Mouse (Mus musculus): Measurements from ENCODE around the gene Col5a1. TPM values are rescaled to one million over a fixed set of nuclear protein-coding genes. Genes with fewer than 3 reads are reported as not detected.

The Col5a1 gene
- polyA plus RNA-seq, 1 experiment from 2014 or later: 15.4 TPM

DNA sequence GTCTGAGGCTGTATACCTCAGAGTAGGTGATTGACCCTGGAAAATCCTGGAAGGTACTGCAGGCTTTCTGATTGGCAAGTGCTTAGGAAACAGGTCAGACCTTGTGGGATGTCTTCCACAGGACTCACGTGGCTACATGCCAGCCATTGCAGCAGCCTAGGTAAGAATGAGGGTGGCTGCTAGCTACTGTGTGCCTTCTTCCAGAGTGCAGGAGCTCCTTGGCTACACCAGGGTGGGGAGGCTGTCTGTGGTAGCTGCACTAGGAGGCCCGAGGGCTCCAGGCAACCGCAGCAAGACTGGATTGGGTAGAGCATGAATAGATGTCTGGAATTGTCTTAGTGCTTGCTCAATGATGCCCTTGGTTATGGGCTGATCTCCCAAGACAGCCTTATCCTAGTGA, 38.2 kb downstream of the Col5a1 start:
- Histone ChIP-seq H3K4me3 (no peak overlapping the region), H3K27me3 (replicated peaks) (0 out of 2 replicates have a peak, but pooled peaks cover 6% of the 10 kb centered on the region), H3K9me3 (replicated peaks) (no peaks in the 10 kb centered on the region), H3K4me2 (no peak overlapping the region), H3K36me3 (no peaks in the 10 kb centered on the region), H3K4me1 (no peaks in the 10 kb centered on the region), H3K9ac (no peak overlapping the region), H3K27ac (no peak overlapping the region)
- no peak for ATAC-seq
- 68% methylated on average over 3 of the region's 3 CpGs for WGBS (ENCODE audit: insufficient replicate concordance)

DNA sequence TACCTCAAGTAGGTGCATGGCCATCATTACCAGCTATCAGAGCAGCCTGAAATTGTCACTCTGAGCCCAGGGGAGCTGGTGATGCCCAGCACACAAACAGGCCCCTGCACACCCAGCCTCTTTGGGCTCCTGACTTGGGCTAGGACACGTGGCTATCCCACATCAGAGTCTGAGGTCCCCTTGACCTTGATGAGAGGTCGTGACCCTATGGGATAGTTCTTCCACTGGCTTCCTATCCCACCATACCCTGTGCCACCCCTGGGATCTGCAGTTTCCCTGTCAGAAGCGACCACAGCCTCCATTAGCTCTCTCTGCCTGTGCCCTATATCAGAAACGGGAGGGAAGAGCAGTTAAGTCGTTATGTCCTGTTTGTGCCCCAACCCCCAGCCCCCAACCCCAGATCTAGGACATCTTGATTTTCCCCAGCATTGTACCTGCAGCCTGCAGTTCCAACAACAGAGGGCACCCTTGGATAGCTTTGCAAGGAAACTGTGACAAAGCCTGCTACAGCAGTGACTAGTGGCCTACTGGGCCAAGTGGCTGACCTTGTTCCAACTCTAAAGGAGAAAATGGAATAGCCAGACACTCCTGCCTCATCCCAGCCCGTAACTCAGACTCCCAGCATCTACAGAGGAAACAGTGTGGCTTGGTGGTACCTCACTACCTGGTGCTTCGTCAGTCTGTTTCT, 40.4 kb downstream of the Col5a1 start:
- ATAC-seq: no peak
- H3K27me3 ChIP-seq (replicated peaks): no peaks in the 10 kb centered on the region
- no peaks in the 10 kb centered on the region for H3K36me3 ChIP-seq
- no peak overlapping the region for H3K4me3 ChIP-seq
- no peak overlapping the region for H3K27ac ChIP-seq
- H3K4me1 ChIP-seq: no peaks in the 10 kb centered on the region
- no peaks in the 10 kb centered on the region for H3K9me3 ChIP-seq (replicated peaks)
- H3K4me2 ChIP-seq: no peak overlapping the region
- WGBS (ENCODE audit: insufficient replicate concordance): 32% methylated on average over 7 of the region's 7 CpGs
- no peak overlapping the region for H3K9ac ChIP-seq

DNA sequence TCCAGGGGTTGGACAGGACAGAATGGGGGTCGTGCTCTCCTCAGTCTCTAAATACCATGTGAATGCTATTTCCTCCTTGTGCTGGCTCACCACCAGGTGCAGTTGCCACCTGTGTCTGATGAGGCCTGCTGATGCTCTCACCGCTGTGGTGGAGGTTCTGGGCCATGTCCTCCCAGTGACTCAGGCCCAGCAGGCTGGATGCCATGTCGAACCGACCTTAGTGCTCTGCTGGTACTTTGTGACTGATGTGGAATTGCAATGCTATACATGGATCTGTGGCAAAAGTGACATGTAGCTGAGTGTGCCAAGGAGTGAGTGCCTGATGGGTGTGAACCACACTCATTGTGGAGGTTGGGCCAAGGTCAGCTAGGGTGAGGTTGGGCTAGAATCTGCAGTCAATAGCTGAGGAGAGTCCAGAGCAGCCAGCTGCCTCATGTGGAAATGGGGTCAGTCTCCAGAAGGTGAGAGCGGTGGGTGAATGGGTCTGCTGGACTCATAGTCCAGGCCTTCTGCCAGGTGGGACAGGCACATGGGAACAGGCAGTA, 44.3 kb downstream of the Col5a1 start:
- Histone ChIP-seq H3K27me3 (replicated peaks) (no peaks in the 10 kb centered on the region), H3K4me1 (peaks cover 3% of the 10 kb centered on the region; the same call in 1 of the 2 replicates), H3K36me3 (no peaks in the 10 kb centered on the region), H3K9me3 (replicated peaks) (no peaks in the 10 kb centered on the region), H3K4me3 (no peak overlapping the region), H3K9ac (no peak overlapping the region), H3K27ac (no peak overlapping the region), H3K4me2 (no peak overlapping the region)
- WGBS (ENCODE audit: insufficient replicate concordance): 73% methylated on average over 5 of the region's 5 CpGs
- no peak for ATAC-seq

DNA sequence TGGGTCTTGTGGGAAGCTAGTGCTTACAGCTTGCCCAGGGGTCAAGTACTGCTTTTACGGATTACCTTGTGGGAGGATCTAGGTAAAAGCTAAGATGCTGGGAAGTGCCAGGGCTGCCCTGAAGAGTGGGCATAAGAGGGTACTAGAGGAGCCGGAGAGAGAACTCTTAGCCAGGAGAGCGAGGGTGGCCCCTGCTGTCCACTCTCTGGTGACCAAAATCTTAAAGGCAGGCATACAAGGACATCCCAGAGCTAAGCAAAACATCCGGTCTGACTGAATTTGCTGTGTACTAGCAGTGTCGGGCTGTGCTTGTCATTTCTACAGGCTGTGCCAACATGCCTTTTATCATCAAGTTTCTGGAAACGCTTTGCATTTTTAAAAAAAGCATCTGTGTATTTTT, 44.9 kb downstream of the Col5a1 start:
- no peaks in the 10 kb centered on the region for H3K9me3 ChIP-seq (replicated peaks)
- no peak for ATAC-seq
- H3K27ac ChIP-seq: no peak overlapping the region
- H3K36me3 ChIP-seq: no peaks in the 10 kb centered on the region
- H3K9ac ChIP-seq: no peak overlapping the region
- no peak overlapping the region for H3K4me3 ChIP-seq
- H3K4me2 ChIP-seq: no peak overlapping the region
- H3K27me3 ChIP-seq (replicated peaks): no peaks in the 10 kb centered on the region
- 68% methylated on average over 6 of the region's 6 CpGs for WGBS (ENCODE audit: insufficient replicate concordance)
- H3K4me1 ChIP-seq: peaks cover 3% of the 10 kb centered on the region; the same call in 1 of the 2 replicates

DNA sequence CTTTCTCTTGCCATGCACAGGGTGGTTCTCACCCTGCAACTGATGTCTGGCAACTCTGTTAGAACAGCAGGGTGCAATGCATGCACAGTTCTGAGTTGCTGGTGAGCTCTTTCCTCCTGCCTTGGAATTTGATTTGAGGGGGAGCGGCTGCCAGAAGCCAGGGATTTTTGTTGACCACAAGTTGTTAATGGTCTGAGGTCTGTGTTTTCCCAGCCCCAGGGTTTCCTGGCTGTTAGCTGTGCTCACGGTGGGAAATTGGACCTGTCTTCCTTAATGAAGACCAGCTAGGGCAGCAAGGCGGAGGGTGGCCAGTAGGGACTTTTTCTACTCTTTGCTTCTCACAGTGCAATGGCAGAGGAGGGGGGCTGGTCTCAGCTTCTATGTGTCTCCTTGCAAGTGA, 45.7 kb downstream of the Col5a1 start:
- no peaks in the 10 kb centered on the region for H3K36me3 ChIP-seq
- WGBS (ENCODE audit: insufficient replicate concordance): 45% methylated on average over 3 of the region's 3 CpGs
- peaks cover 3% of the 10 kb centered on the region; the same call in 1 of the 2 replicates for H3K4me1 ChIP-seq
- H3K4me3 ChIP-seq: no peak overlapping the region
- no peak overlapping the region for H3K27ac ChIP-seq
- no peak overlapping the region for H3K9ac ChIP-seq
- H3K27me3 ChIP-seq (replicated peaks): 0 out of 2 replicates have a peak, but pooled peaks cover 5% of the 10 kb centered on the region
- no peaks in the 10 kb centered on the region for H3K9me3 ChIP-seq (replicated peaks)
- no peak for ATAC-seq
- no peak overlapping the region for H3K4me2 ChIP-seq

DNA sequence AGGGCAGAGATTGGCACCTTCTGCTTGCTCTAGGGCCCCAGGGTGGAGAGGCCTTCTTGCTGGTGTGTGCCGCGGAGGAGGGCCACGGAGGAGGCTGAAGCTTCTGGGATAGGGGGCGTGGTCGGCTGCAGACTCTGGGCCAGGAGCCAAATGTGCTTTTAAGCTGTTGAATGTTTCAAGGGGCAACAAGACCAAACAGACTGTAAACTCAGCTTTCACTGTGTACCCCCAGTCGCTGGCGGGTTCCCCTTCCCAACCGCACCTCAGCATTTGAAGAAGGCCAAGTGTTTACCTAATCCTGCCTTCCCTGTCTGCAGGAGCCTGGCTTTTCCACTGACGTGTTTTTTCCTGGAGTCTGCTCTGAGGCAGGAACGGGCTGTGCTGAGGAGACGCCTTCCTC, 48.0 kb downstream of the Col5a1 start:
- Histone ChIP-seq H3K4me2 (no peak overlapping the region), H3K27ac (peak overlapping the region; percentile 22; the same call in 1 of the 2 replicates), H3K4me1 (peaks cover 3% of the 10 kb centered on the region; the same call in 1 of the 2 replicates), H3K36me3 (no peaks in the 10 kb centered on the region), H3K9ac (no peak overlapping the region), H3K9me3 (replicated peaks) (no peaks in the 10 kb centered on the region), H3K4me3 (no peak overlapping the region), H3K27me3 (replicated peaks) (0 out of 2 replicates have a peak, but pooled peaks cover 5% of the 10 kb centered on the region)
- no peak for ATAC-seq
- WGBS (ENCODE audit: insufficient replicate concordance): 58% methylated on average over 11 of the region's 11 CpGs

DNA sequence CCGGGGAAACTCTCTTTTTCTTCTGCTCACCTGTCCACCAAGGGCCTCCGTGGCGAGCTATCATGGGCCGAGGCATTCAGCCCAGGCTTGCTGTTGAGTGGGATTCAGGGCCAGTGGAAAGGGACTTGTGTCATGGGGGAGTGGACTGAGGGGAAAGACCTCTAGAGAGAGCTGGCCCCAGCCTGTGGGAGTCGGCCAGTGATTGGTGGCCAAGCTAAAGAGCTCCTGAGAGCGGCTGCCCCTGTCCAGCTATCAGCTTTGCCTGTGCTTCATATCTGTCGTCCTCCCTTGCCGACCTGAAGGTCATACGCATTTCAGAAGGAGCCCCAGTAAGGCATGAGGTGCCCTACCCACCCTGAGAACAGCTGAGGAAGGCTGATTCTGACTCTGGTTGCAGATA, 48.6 kb downstream of the Col5a1 start:
- 57% methylated on average over 9 of the region's 9 CpGs for WGBS (ENCODE audit: insufficient replicate concordance)
- Histone ChIP-seq H3K9me3 (replicated peaks) (no peaks in the 10 kb centered on the region), H3K4me1 (peaks cover 3% of the 10 kb centered on the region; the same call in 1 of the 2 replicates), H3K4me2 (no peak overlapping the region), H3K4me3 (no peak overlapping the region), H3K9ac (no peak overlapping the region), H3K36me3 (no peaks in the 10 kb centered on the region), H3K27ac (peak overlapping the region; percentile 22; the same call in 1 of the 2 replicates), H3K27me3 (replicated peaks) (0 out of 2 replicates have a peak, but pooled peaks cover 5% of the 10 kb centered on the region)
- no peak for ATAC-seq

DNA sequence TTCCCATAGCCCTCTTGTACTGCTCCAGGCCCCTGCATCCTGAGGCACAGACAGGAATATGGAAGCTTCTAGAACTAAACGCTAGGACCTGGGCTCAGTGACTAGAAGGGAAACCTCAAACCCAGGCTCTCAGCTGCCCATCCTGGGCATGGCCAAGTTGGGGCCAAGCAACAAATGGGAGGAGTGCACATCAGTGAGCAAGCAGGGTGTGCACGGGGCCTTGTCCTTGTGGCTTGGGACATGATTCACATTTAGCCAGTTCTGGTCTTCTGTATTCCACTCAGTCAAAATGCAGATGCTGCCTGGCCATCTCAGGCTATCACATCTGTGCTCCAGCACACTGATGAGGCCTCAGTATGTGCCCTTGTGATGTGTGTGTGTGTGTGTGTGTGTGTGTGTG, 49.2 kb downstream of the Col5a1 start:
- WGBS (ENCODE audit: insufficient replicate concordance): 76% methylated on average over 2 of the region's 2 CpGs
- 0 out of 2 replicates have a peak, but pooled peaks cover 5% of the 10 kb centered on the region for H3K27me3 ChIP-seq (replicated peaks)
- H3K27ac ChIP-seq: no peak overlapping the region
- no peak overlapping the region for H3K4me3 ChIP-seq
- no peaks in the 10 kb centered on the region for H3K36me3 ChIP-seq
- no peak for ATAC-seq
- H3K4me1 ChIP-seq: peaks cover 3% of the 10 kb centered on the region; the same call in 1 of the 2 replicates
- no peak overlapping the region for H3K4me2 ChIP-seq
- no peaks in the 10 kb centered on the region for H3K9me3 ChIP-seq (replicated peaks)
- H3K9ac ChIP-seq: no peak overlapping the region

DNA sequence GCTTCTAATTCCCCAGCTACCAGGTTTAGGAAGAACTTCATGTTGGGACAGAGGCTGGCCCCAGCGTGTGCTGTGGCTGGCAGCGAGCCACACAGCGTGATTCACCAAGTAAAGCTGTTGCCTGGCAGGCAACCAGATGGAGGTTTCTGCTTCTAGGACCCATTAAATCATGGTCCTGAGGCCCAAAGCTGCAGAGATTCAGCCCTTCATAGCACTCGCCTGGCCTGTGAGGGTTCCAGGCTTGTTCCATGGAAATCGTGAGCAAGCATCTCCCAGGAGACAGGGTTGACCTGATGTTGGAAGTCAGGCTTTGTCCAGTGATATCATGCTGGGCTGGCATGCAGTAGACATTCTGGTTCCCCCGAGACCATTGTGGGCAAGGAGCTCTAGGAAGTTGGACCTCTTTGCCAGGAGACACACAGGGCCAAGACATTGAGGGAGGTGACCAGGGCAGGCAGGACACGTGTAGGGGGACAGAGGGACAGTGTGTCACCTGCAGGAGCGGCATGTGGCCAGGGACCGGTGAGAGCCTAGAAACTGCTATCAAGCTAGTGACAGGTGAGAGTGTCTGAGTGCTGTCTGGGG, 50.5 kb downstream of the Col5a1 start:
- H3K4me1 ChIP-seq: peaks cover 3% of the 10 kb centered on the region; the same call in 1 of the 2 replicates
- H3K4me2 ChIP-seq: no peak overlapping the region
- H3K27me3 ChIP-seq (replicated peaks): 0 out of 2 replicates have a peak, but pooled peaks cover 10% of the 10 kb centered on the region
- no peaks in the 10 kb centered on the region for H3K9me3 ChIP-seq (replicated peaks)
- WGBS (ENCODE audit: insufficient replicate concordance): 65% methylated on average over 9 of the region's 9 CpGs
- no peaks in the 10 kb centered on the region for H3K36me3 ChIP-seq
- no peak for ATAC-seq
- no peak overlapping the region for H3K4me3 ChIP-seq
- H3K9ac ChIP-seq: no peak overlapping the region
- no peak overlapping the region for H3K27ac ChIP-seq

DNA sequence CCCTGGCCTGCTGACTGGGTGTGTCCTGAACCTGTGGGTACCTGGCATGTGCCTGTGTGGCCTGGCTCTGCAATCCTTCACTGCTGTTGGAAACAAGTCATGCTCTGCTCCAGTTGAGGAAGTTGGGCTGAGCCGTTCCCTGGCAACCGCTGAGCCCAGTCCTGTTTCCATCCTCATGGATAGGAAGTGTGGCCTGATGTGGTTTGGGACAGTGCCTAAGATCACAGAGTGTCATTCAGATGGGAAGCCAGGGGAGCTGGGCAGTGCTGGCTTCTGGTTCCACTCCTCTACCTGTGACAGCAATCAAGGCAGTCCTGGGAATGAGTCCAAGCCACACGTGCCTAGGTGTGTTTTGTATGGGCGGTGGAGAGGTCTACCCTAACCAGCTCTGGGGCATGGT, 53.2 kb downstream of the Col5a1 start:
- Histone ChIP-seq H3K27me3 (replicated peaks) (peaks cover 11% of the 10 kb centered on the region; the same call in 1 of the 2 replicates), H3K4me3 (no peak overlapping the region), H3K4me1 (peaks cover 3% of the 10 kb centered on the region; the same call in 1 of the 2 replicates), H3K4me2 (no peak overlapping the region), H3K36me3 (no peaks in the 10 kb centered on the region), H3K9me3 (replicated peaks) (no peaks in the 10 kb centered on the region), H3K9ac (no peak overlapping the region), H3K27ac (no peak overlapping the region)
- no peak for ATAC-seq
- WGBS (ENCODE audit: insufficient replicate concordance): 75% methylated on average over 4 of the region's 4 CpGs

DNA sequence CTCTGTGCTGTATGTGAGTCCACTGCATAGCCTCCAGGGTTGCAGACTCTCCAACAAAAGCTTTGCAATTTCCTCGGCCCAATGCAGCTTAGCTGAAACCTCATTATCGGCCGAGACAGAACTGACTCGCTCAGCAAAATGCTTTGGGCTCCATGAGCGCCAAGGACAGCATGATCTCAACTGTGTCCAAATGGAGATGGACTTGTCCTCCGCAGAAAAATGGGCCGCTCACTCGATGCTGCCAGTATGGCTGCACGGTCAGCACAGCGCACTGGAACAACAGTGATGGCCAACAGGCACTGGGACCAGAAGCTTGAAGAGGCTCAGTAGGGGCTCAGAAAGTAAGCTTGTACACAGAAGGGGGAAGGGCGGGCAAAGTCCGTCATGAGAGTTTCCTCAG, 53.9 kb downstream of the Col5a1 start:
- no peak overlapping the region for H3K4me3 ChIP-seq
- WGBS (ENCODE audit: insufficient replicate concordance): 78% methylated on average over 12 of the region's 12 CpGs
- no peak overlapping the region for H3K27ac ChIP-seq
- H3K4me2 ChIP-seq: no peak overlapping the region
- no peak for ATAC-seq
- no peaks in the 10 kb centered on the region for H3K36me3 ChIP-seq
- H3K9me3 ChIP-seq (replicated peaks): no peaks in the 10 kb centered on the region
- peaks cover 17% of the 10 kb centered on the region; the same call in 1 of the 2 replicates for H3K27me3 ChIP-seq (replicated peaks)
- H3K9ac ChIP-seq: no peak overlapping the region
- no peaks in the 10 kb centered on the region for H3K4me1 ChIP-seq

DNA sequence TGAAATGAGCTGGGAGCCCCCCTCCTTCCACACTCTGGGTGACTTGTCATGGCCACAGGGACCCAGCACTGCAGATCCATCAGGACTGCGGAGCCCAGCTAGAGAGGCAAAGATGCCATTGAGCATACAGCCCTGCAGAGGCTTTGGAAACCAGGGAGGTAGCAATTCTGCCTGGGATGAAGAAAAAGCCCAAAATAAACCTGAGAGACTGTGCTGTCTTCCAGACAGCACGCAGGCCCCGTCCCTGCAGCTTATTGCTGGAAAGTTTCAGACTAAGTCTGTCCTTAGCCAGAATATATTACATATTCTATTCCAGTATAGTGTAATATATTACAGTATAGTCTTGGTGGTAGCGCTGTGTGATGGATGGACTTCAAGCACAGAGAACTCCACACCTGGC, 61.0 kb downstream of the Col5a1 start:
- no peaks in the 10 kb centered on the region for H3K36me3 ChIP-seq
- no peak overlapping the region for H3K4me3 ChIP-seq
- peaks cover 25% of the 10 kb centered on the region for H3K27me3 ChIP-seq (replicated peaks)
- no peak overlapping the region for H3K4me2 ChIP-seq
- H3K9me3 ChIP-seq (replicated peaks): no peaks in the 10 kb centered on the region
- no peak for ATAC-seq
- H3K27ac ChIP-seq: no peak overlapping the region
- H3K4me1 ChIP-seq: no peaks in the 10 kb centered on the region
- WGBS (ENCODE audit: insufficient replicate concordance): 72% methylated on average over 4 of the region's 4 CpGs
- H3K9ac ChIP-seq: no peak overlapping the region
